Mouse (Mus musculus): Measurements from ENCODE around the gene Mgst3.

- TF ChIP-seq EP300 (IDR thresholded peaks at IDR 0.05; ENCODE audit: low read length), result no peak
- TF ChIP-seq POLR2A (IDR thresholded peaks at IDR 0.05; ENCODE audit: low read depth, low read length), result no peak
- no peak for TF ChIP-seq CTCF (conservative IDR thresholded peaks at IDR 0.05 in 1 of 2, IDR thresholded peaks at IDR 0.05 in 1 of 2; ENCODE audit: low read depth in 2 of 2, low read length in 2 of 2)
- TF ChIP-seq MAX (IDR thresholded peaks at IDR 0.05; ENCODE audit: low read length), result no peak
- no peak for TF ChIP-seq NRF1 (IDR thresholded peaks at IDR 0.05; ENCODE audit: low read depth, low read length)
These were observed 4.1 kb downstream of the Mgst3 start for GRCm38 (mm10) chr1:167389584-167389983.

Measured in CH12.LX (cell line).